Mouse (Mus musculus) heart, embryonic 12.5 days (tissue): ENCODE data around the gene Clcn6. TPM values are rescaled to one million over a fixed set of nuclear protein-coding genes. Genes with fewer than 3 reads are reported as not detected.
A peak's percentile ranks its signal among the peaks of the same experiment; 100 is the strongest.

Experiments
- ATAC-seq: fragments of 200-750 bp; cut with Nextera tagmentation; 2 replicates; pipeline ENCODE4 v1.8.0; 2017; ENCODE audit warnings: moderate TSS enrichment, moderate library complexity; ENCODE audit not compliant: insufficient number of reproducible peaks, low FRiP score
- H3K27ac ChIP-seq: fragments of 300-500 bp; sonication (generic); 2 replicates; pipeline ENCODE4 v1.5.1; 2016; ENCODE audit warnings: mild to moderate bottlenecking, moderate library complexity; ENCODE audit not compliant: poor library complexity, severe bottlenecking
- H3K27me3 ChIP-seq: fragments of 300-500 bp; sonication (generic); replicated peaks from 2 replicates; pipeline ENCODE4 v1.6.1; 2016; ENCODE audit warnings: mild to moderate bottlenecking, moderate library complexity
- H3K36me3 ChIP-seq: fragments of 300-500 bp; sonication (generic); 2 replicates; pipeline ENCODE4 v1.6.1; 2016; ENCODE audit warnings: mild to moderate bottlenecking, moderate library complexity
- H3K4me1 ChIP-seq: fragments of 300-500 bp; sonication (generic); replicated peaks from 2 replicates; pipeline ENCODE4 v1.6.1; 2016; ENCODE audit warnings: mild to moderate bottlenecking
- H3K4me2 ChIP-seq: fragments of 300-500 bp; sonication (generic); 2 replicates; pipeline ENCODE4 v1.6.1; 2016; ENCODE audit warnings: mild to moderate bottlenecking, moderate library complexity
- H3K4me3 ChIP-seq: fragments of 300-500 bp; sonication (generic); 2 replicates; pipeline ENCODE4 v1.5.1; 2016; ENCODE audit warnings: mild to moderate bottlenecking
- H3K9ac ChIP-seq: fragments of 300-500 bp; sonication (generic); 2 replicates; pipeline ENCODE4 v1.6.1; 2016; ENCODE audit warnings: mild to moderate bottlenecking, moderate library complexity
- H3K9me3 ChIP-seq: fragments of 300-500 bp; sonication (generic); replicated peaks from 2 replicates; pipeline ENCODE4 v1.6.1; 2016; ENCODE audit warnings: mild to moderate bottlenecking, moderate library complexity
- WGBS: fragments of 180-500 bp; shearing (Covaris S2); methylation state at CpG from one replicate; pipeline ENCODE4 v1.1.7; 2016; 5-methylcytosine and 5-hydroxymethylcytosine counted together
- polyA plus RNA-seq: library from polyadenylated mRNA; unstranded; fragments of >200 nt; fragmentation: Nextera tagmentation; extraction: Ambion mirVana; gene quantifications from 2 replicates; pipeline ENCODE4 v1.2.1, GENCODE M21; 2016

Gene Clcn6
- polyA plus RNA-seq, 1 experiment from 2014 or later: 7.8 TPM

- peak overlapping the region; percentile 79 for H3K4me3 ChIP-seq
- peak overlapping the region; percentile 73 for H3K4me2 ChIP-seq
- H3K36me3 ChIP-seq: peaks cover 26% of the 10 kb centered on the region
- H3K27ac ChIP-seq: peak overlapping the region; percentile 71
- H3K9me3 ChIP-seq: no peaks in the 10 kb centered on the region
- ATAC-seq: no peak
- H3K27me3 ChIP-seq: no peaks in the 10 kb centered on the region
- H3K4me1 ChIP-seq: peaks cover 45% of the 10 kb centered on the region
- peak overlapping the region; percentile 72 for H3K9ac ChIP-seq
- WGBS: 6% methylated on average over 26 of the region's 26 CpGs
Observed at GRCm38 (mm10) chr4:148038079-148038599, 482 bp downstream of the Clcn6 start.

DNA sequence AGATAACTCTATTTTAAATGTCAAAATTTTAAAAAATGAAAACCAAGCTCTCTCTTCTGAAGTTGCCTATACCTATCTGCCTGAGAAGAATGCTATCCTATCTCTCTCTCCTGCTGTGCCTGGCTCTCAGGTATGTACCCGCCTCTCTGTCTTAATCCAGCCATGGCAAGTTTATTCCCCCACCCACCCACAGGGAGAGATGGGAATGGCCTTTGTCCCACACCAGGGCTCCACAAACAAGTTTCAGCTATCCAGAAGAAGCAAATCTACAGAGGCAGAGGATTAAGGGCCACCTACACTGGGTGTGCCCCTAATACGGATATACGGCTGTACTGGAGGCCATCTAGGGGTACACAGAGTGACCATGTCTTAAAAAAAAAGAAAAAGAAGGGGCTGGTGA, 3.2 kb downstream of the Clcn6 start:
- 77% methylated on average over 3 of the region's 3 CpGs for WGBS

GRCm38 (mm10) chr4:148033858-148034410, 4.7 kb downstream of the Clcn6 start:
- no peak for ATAC-seq
- peaks cover 40% of the 10 kb centered on the region for H3K36me3 ChIP-seq
- H3K9ac ChIP-seq: no peak overlapping the region
- WGBS: 80% methylated on average over 7 of the region's 7 CpGs
- peaks cover 8% of the 10 kb centered on the region for H3K4me1 ChIP-seq
- H3K27ac ChIP-seq: no peak overlapping the region
- no peak overlapping the region for H3K4me2 ChIP-seq
- no peaks in the 10 kb centered on the region for H3K27me3 ChIP-seq
- H3K4me3 ChIP-seq: no peak overlapping the region
- no peaks in the 10 kb centered on the region for H3K9me3 ChIP-seq

More for the DNA sequence above, 3.2 kb downstream of the Clcn6 start:
- Histone ChIP-seq H3K9me3 (no peaks in the 10 kb centered on the region), H3K27me3 (no peaks in the 10 kb centered on the region), H3K36me3 (peaks cover 34% of the 10 kb centered on the region), H3K4me2 (no peak overlapping the region), H3K9ac (no peak overlapping the region), H3K4me1 (peaks cover 20% of the 10 kb centered on the region), H3K27ac (no peak overlapping the region), H3K4me3 (no peak overlapping the region)
- no peak for ATAC-seq

DNA sequence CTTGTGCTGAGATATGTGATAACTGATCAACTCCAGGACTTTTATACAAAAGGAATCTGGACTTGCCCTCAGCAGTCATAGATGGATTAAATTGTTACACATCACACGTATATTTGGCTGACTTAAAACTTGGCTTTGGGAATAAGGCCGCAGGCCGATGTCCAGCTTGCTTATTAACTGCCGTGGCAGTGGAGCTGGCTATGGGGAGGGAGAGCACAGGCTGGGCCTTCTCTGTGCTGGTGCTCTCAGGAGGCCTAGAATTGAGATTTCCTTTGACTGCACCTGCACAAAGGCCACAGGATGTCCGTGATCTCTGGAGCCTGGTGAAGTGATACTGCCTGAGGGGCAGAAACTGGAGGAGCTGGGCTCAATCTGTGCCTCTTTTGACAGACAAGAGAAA, 8.1 kb downstream of the Clcn6 start:
- Histone ChIP-seq H3K36me3 (peaks cover 62% of the 10 kb centered on the region), H3K9ac (no peak overlapping the region), H3K4me1 (no peaks in the 10 kb centered on the region), H3K4me3 (no peak overlapping the region), H3K4me2 (no peak overlapping the region), H3K27ac (no peak overlapping the region), H3K9me3 (no peaks in the 10 kb centered on the region), H3K27me3 (no peaks in the 10 kb centered on the region)
- ATAC-seq: no peak
- 93% methylated on average over 5 of the region's 5 CpGs for WGBS

DNA sequence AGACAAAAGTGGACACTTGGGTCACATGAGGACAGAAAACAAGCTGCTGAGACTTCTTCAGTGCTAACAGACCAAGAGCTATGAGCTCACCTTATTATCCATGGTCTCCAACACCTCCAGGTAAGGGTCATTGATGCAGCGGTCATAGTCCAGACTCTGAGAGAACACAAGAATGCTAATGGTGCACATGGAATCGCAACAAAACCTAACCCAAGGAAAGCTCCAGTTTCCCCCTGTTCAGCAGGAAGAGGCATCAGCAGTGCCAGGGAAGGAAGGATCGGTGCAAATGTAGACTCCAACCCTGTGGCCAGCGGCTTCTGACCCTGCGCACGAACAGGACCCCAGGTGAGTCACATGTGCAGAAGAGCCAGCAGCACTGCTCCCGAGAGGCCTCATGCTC, 9.3 kb downstream of the Clcn6 start:
- no peak overlapping the region for H3K4me2 ChIP-seq
- no peak overlapping the region for H3K9ac ChIP-seq
- H3K4me1 ChIP-seq: no peaks in the 10 kb centered on the region
- no peak for ATAC-seq
- 92% methylated on average over 7 of the region's 7 CpGs for WGBS
- H3K9me3 ChIP-seq: no peaks in the 10 kb centered on the region
- H3K4me3 ChIP-seq: no peak overlapping the region
- H3K36me3 ChIP-seq: peaks cover 66% of the 10 kb centered on the region
- no peak overlapping the region for H3K27ac ChIP-seq
- no peaks in the 10 kb centered on the region for H3K27me3 ChIP-seq

GRCm38 (mm10) chr4:148024003-148024402, 14.6 kb downstream of the Clcn6 start:
- Histone ChIP-seq H3K4me3 (no peak overlapping the region), H3K9ac (no peak overlapping the region), H3K36me3 (peaks cover 90% of the 10 kb centered on the region), H3K27me3 (no peaks in the 10 kb centered on the region), H3K4me2 (no peak overlapping the region), H3K27ac (no peak overlapping the region), H3K9me3 (no peaks in the 10 kb centered on the region), H3K4me1 (no peaks in the 10 kb centered on the region)
- WGBS: 91% methylated on average over 3 of the region's 3 CpGs
- no peak for ATAC-seq

DNA sequence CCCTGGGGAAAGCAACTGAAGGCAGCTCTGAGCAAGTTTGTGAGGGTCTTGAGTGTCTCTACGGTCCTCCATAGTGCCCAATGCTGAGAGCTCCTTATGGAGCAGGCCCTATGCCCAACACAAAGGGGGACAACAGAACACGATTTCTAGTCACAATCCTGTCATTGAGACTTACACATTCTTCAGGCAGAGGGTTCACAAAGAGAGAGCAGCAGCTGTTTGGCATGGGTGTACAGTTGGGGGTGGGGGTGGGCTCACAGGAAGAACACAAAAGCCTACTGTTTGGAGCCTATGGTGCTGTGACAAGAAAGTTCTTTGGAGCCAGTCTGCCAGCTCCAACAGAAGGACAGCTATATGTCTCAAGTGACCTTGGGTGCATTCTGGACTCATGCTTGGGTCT, 20.2 kb downstream of the Clcn6 start:
- H3K9ac ChIP-seq: no peak overlapping the region
- no peaks in the 10 kb centered on the region for H3K27me3 ChIP-seq
- H3K4me2 ChIP-seq: no peak overlapping the region
- no peaks in the 10 kb centered on the region for H3K4me1 ChIP-seq
- H3K36me3 ChIP-seq: peaks cover 94% of the 10 kb centered on the region
- ATAC-seq: no peak
- 68% methylated on average over 2 of the region's 2 CpGs for WGBS
- no peak overlapping the region for H3K4me3 ChIP-seq
- no peaks in the 10 kb centered on the region for H3K9me3 ChIP-seq
- H3K27ac ChIP-seq: no peak overlapping the region

DNA sequence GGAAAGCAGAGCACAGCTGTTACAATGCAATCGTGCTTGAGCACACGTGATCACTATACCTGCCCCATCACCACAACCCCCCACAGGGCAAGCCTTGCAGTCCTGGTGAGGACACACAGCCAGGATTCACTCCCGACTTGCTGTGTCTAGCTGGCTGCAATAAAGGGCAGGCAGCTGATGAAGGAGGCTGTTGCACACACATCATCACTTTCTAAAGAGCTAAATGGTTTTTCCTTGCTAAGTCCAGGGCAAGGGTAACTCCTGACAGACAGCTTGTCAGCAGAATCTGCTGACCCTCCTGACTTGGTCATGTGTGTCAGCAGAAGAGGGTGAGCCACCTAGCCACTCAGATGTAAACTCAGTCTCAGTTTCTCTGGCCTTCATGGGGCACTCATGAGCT, 21.6 kb downstream of the Clcn6 start:
- ATAC-seq: no peak
- Histone ChIP-seq H3K4me2 (no peak overlapping the region), H3K27me3 (no peaks in the 10 kb centered on the region), H3K36me3 (peaks cover 94% of the 10 kb centered on the region), H3K4me3 (no peak overlapping the region), H3K9me3 (no peaks in the 10 kb centered on the region), H3K9ac (no peak overlapping the region), H3K27ac (no peak overlapping the region), H3K4me1 (no peaks in the 10 kb centered on the region)
- WGBS: 68% methylated on average over 3 of the region's 3 CpGs

GRCm38 (mm10) chr4:148015418-148015817, 23.2 kb downstream of the Clcn6 start:
- peaks cover 97% of the 10 kb centered on the region for H3K36me3 ChIP-seq
- H3K27ac ChIP-seq: no peak overlapping the region
- H3K9ac ChIP-seq: no peak overlapping the region
- no peak for ATAC-seq
- H3K27me3 ChIP-seq: no peaks in the 10 kb centered on the region
- 82% methylated on average over 10 of the region's 10 CpGs for WGBS
- no peak overlapping the region for H3K4me3 ChIP-seq
- no peaks in the 10 kb centered on the region for H3K4me1 ChIP-seq
- no peaks in the 10 kb centered on the region for H3K9me3 ChIP-seq
- H3K4me2 ChIP-seq: no peak overlapping the region

DNA sequence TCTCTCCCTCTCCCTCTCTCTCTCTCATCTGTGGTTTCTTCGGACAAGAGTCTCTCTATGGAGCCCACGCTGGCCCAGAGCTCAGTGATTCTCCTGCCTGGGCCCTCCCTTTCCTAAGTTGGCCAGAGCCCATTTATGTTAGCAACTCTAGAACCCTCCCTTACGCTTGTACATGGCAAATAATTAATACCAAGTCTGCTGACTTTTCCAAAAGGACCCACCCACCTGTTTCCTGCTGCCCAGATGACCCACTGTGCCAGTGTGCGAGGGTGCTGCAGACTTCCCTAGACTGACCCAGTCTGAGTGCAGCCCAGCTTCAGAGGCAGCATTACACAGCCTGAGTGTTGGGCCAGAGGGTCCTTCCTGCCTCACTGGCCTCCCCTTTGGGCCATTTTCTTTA, 26.4 kb downstream of the Clcn6 start:
- 91% methylated on average over 4 of the region's 4 CpGs for WGBS
- no peak for ATAC-seq
- H3K36me3 ChIP-seq: peaks cover 100% of the 10 kb centered on the region
- H3K4me3 ChIP-seq: no peak overlapping the region
- H3K27ac ChIP-seq: no peak overlapping the region
- no peaks in the 10 kb centered on the region for H3K9me3 ChIP-seq
- no peaks in the 10 kb centered on the region for H3K4me1 ChIP-seq
- no peak overlapping the region for H3K4me2 ChIP-seq
- no peak overlapping the region for H3K9ac ChIP-seq
- no peaks in the 10 kb centered on the region for H3K27me3 ChIP-seq

- Histone ChIP-seq H3K4me2 (no peak overlapping the region), H3K4me1 (no peaks in the 10 kb centered on the region), H3K9ac (no peak overlapping the region), H3K36me3 (peaks cover 100% of the 10 kb centered on the region), H3K4me3 (no peak overlapping the region), H3K27ac (no peak overlapping the region), H3K9me3 (no peaks in the 10 kb centered on the region), H3K27me3 (no peaks in the 10 kb centered on the region)
- ATAC-seq: no peak
- 80% methylated on average over 3 of the region's 3 CpGs for WGBS
Observed at GRCm38 (mm10) chr4:148011332-148011731, 27.3 kb downstream of the Clcn6 start.

DNA sequence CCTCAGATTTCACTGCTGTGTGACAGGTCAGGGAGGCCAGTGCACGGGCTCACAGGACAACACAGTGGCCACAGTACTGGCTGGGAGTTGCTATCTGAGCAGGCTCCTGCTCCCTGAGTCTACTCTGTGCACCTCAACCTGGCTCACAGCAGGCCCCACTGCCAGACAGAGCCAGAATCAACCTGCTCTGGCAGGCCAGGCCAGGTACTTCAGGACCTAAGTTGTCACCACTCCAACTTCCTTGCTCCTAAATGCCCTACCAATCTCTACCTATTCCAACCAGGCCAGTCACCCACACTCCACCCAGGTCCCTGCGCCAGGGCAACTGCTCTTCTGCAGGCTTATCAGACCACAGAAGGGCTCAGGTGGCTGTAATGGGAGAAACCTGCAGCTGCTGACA, 29.0 kb downstream of the Clcn6 start:
- WGBS: 73% methylated on average over 2 of the region's 2 CpGs
- H3K27ac ChIP-seq: no peak overlapping the region
- H3K9me3 ChIP-seq: no peaks in the 10 kb centered on the region
- no peak overlapping the region for H3K4me3 ChIP-seq
- ATAC-seq: no peak
- H3K4me2 ChIP-seq: no peak overlapping the region
- no peaks in the 10 kb centered on the region for H3K27me3 ChIP-seq
- H3K4me1 ChIP-seq: no peaks in the 10 kb centered on the region; the same call in 1 of the 2 replicates
- H3K36me3 ChIP-seq: peaks cover 100% of the 10 kb centered on the region
- H3K9ac ChIP-seq: no peak overlapping the region
